Mouse (Mus musculus) megakaryocyte progenitor cell, adult 5-6 weeks (primary cell): ENCODE measurements at regions not wholly inside any gene's neighbourhood (a gene's known extent, or its start where the extent isn't known, plus 50 kb on each side); places are given as distances from the start of the nearest gene placed in this dataset.
A peak's percentile ranks its signal among the peaks of the same experiment; 100 is the strongest.

Source experiments
- ATAC-seq: replicated peaks from 2 replicates; pipeline ENCODE4 v1.8.0; 2016; ENCODE audit warnings: mild to moderate bottlenecking, moderate TSS enrichment, inconsistent platforms; ENCODE audit not compliant: poor library complexity

- no peak for ATAC-seq
These were observed 104.6 kb downstream of the Ube2e3 start for GRCm38 (mm10) chr2:78972288-78973117.

GRCm38 (mm10) chr2:78973811-78974210 lies 105.9 kb downstream of the Ube2e3 start:
- ATAC-seq = no peak

- no peak for ATAC-seq
These were observed 106.9 kb downstream of the Ube2e3 start for GRCm38 (mm10) chr2:78974683-78975392.

- ATAC-seq = no peak
These were observed 107.5 kb downstream of the Ube2e3 start for GRCm38 (mm10) chr2:78975393-78975774.

- no peak for ATAC-seq
These were observed 108.2 kb downstream of the Ube2e3 start for GRCm38 (mm10) chr2:78976084-78976483.

- ATAC-seq = no peak
These were observed 109.9 kb downstream of the Ube2e3 start for GRCm38 (mm10) chr2:78977632-78978397.

GRCm38 (mm10) chr2:78980019-78980418 lies 112.1 kb downstream of the Ube2e3 start:
- ATAC-seq = no peak

GRCm38 (mm10) chr2:78980661-78981229 lies 112.8 kb downstream of the Ube2e3 start:
- no peak for ATAC-seq

GRCm38 (mm10) chr2:78983347-78983746 lies 115.4 kb downstream of the Ube2e3 start:
- peak; percentile 68 for ATAC-seq

GRCm38 (mm10) chr2:78983944-78984498 lies 116.1 kb downstream of the Ube2e3 start:
- ATAC-seq = no peak

GRCm38 (mm10) chr2:78986984-78987383 lies 119.1 kb downstream of the Ube2e3 start:
- no peak for ATAC-seq

GRCm38 (mm10) chr2:78987388-78987787 lies 119.5 kb downstream of the Ube2e3 start:
- no peak for ATAC-seq

- 0 out of 2 replicates have a peak, but pooled peaks have one; percentile 44 for ATAC-seq
These were observed 120.3 kb downstream of the Ube2e3 start for GRCm38 (mm10) chr2:78988224-78988623.

GRCm38 (mm10) chr2:78994800-78995555 lies 127.1 kb downstream of the Ube2e3 start:
- peak; percentile 90 for ATAC-seq

- ATAC-seq = no peak
These were observed 130.7 kb downstream of the Ube2e3 start for GRCm38 (mm10) chr2:78998637-78999036.

GRCm38 (mm10) chr2:78999410-78999809 lies 131.5 kb downstream of the Ube2e3 start:
- no peak for ATAC-seq

- ATAC-seq = no peak
These were observed 136.9 kb downstream of the Ube2e3 start for GRCm38 (mm10) chr2:79004862-79005261.

- ATAC-seq = peak; percentile 50; the same call in 1 of the 2 replicates
These were observed 140.7 kb downstream of the Ube2e3 start for GRCm38 (mm10) chr2:79008642-79009041.

GRCm38 (mm10) chr2:79009791-79010190 lies 141.9 kb downstream of the Ube2e3 start:
- no peak for ATAC-seq

- no peak for ATAC-seq
These were observed 142.3 kb downstream of the Ube2e3 start for GRCm38 (mm10) chr2:79010273-79010672.
